Mouse (Mus musculus): ENCODE measurements around the gene Tfap2a. TPM values are rescaled to one million over a fixed set of nuclear protein-coding genes. Genes with fewer than 3 reads are reported as not detected.

Gene Tfap2a
- polyA plus RNA-seq (2015; fragmentation: Nextera tagmentation; extraction: Ambion mirVana): 0.05 and 0.16 TPM in 2 replicates

DNA sequence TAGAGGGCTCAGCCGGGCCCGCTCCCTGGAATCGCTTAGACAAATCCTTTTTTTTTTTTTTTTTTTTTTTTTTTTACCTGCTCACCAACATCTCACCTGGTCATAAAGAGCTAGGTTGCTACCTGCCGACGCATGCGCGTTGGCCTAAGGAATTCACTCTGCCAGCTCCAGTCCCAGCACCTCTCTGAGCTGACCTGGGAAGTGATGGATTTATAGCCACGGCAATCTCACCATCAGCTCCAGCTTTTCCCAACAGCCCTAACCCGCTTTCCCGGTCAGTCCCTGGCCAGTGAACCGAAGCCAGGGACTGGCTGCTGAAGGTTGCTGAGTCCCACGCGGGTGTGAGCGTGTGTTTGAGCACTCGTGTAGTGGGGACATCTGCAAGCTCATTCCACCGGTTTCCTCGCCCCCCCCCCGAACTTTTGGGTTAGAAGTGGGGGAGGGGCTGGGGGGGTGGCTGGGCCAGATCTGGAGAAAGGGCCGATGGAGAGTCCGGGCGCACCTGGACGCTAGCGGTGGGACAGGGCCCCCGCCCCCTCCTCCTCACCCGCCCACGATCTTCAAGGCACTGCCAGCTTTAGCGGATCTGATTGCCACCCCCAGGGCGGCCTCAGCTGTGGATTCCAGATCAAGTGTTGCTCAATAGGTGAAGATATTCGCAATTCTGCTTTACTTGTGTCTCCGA is at the start of gene Tfap2a:
Gene Tfap2a (minus strand): TSS at position 181 of the 685 bp plus-strand sequence.
- Histone ChIP-seq H3K36me3 (ENCODE audit: insufficient read depth, low read length) (no peaks in the 10 kb centered on the region), H3K4me2 (replicated peaks; ENCODE audit: low read depth, low read length) (no peak within 1 kb of the TSS)

DNA sequence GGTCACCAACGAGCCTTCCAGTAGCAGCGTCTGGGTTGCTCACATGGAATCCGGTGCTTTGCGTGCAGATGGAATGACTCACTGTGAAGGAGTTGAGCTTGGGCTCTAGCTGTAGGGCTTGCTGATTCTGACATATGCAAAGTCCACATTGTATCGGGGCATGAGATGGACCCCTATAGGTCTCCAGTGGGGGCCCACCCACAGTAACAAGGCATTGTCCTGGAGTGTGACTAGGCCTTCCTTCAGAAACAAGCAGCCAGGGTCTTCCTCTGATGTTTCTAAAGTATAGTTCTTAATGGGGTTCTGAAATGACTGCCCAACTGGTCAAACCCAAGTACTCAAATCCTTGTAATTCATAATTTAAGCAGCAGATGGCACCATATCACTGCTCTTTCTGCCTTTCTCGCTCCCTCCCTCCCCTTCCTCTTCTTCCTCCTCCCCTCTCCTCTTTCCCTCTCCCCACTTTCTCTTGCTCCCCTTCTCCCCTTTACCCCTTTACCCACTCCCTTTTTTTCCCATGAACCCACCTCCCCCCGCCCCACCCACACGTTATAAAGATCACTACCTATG is 46.1 kb upstream of the Tfap2a start:
- Histone ChIP-seq H3K4me1 (ENCODE audit: insufficient read depth, low read depth, low read length) (no peaks in the 10 kb centered on the region), H3K4me2 (replicated peaks; ENCODE audit: low read depth, low read length) (no peak overlapping the region), H3K27ac (ENCODE audit: low read length) (no peak overlapping the region), H3K9me3 (ENCODE audit: low read length) (no peaks in the 10 kb centered on the region), H3K27me3 (replicated peaks; ENCODE audit: insufficient read depth, low read length) (no peaks in the 10 kb centered on the region), H3K36me3 (ENCODE audit: insufficient read depth, low read length) (no peaks in the 10 kb centered on the region), H3K9ac (replicated peaks; ENCODE audit: low read depth) (no peak overlapping the region), H3K4me3 (ENCODE audit: low read depth, low read length) (no peak overlapping the region)
- ATAC-seq (no peak), DNase-seq (ENCODE audit: low spot score) (peak; percentile 67)
- TF ChIP-seq CTCF (IDR thresholded peaks at IDR 0.05) (peak; percentile 73), EP300 (IDR thresholded peaks at IDR 0.05) (no peak)
- WGBS: 44% methylated on average over 8 of the region's 8 CpGs

More for the DNA sequence above, at the start of gene Tfap2a:
- no peak for DNase-seq (ENCODE audit: low spot score)
- TF ChIP-seq EP300 (IDR thresholded peaks at IDR 0.05) (no peak), CTCF (IDR thresholded peaks at IDR 0.05) (no peak)
- Histone ChIP-seq H3K9me3 (ENCODE audit: low read length) (no peaks in the 10 kb centered on the region), H3K27me3 (replicated peaks; ENCODE audit: insufficient read depth, low read length) (peaks cover 95% of the 10 kb centered on the region), H3K4me1 (ENCODE audit: insufficient read depth, low read depth, low read length) (peaks cover 5% of the 10 kb centered on the region; the same call in 1 of the 2 replicates), H3K4me3 (ENCODE audit: low read depth, low read length) (no peak within 1 kb of the TSS; the same call in 1 of the 2 replicates), H3K9ac (replicated peaks; ENCODE audit: low read depth) (no peak within 1 kb of the TSS), H3K27ac (ENCODE audit: low read length) (no peak within 1 kb of the TSS)
- no peak for ATAC-seq
- WGBS: 2% methylated on average over 30 of the region's 30 CpGs

DNA sequence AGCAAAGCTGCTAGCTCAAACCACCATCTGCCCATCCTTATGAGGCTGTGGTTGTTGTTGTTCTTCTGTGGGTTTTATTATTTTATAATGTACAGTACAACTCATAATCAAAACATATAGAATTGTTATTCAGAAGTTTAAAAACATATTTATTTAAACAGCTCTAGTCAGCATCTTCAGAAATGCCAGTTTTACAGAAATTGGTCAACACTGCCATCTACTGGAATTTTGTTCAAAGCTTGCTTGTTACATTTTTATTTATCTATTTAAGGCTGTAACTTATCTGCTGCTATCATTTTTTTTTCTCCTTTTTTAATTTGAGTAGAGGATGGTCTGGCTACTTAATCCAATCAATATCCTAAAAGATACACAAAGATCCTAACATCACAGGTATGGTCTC is 19.8 kb upstream of the Tfap2a start:
- TF ChIP-seq CTCF (IDR thresholded peaks at IDR 0.05) (peak; percentile 50), EP300 (IDR thresholded peaks at IDR 0.05) (no peak)
- peak; percentile 51 for DNase-seq (ENCODE audit: low spot score)
- Histone ChIP-seq H3K36me3 (ENCODE audit: insufficient read depth, low read length) (no peaks in the 10 kb centered on the region), H3K4me2 (replicated peaks; ENCODE audit: low read depth, low read length) (no peak overlapping the region), H3K9me3 (ENCODE audit: low read length) (no peaks in the 10 kb centered on the region), H3K27me3 (replicated peaks; ENCODE audit: insufficient read depth, low read length) (no peaks in the 10 kb centered on the region), H3K4me1 (ENCODE audit: insufficient read depth, low read depth, low read length) (no peaks in the 10 kb centered on the region), H3K4me3 (ENCODE audit: low read depth, low read length) (no peak overlapping the region), H3K27ac (ENCODE audit: low read length) (no peak overlapping the region), H3K9ac (replicated peaks; ENCODE audit: low read depth) (no peak overlapping the region)
- no peak for ATAC-seq

DNA sequence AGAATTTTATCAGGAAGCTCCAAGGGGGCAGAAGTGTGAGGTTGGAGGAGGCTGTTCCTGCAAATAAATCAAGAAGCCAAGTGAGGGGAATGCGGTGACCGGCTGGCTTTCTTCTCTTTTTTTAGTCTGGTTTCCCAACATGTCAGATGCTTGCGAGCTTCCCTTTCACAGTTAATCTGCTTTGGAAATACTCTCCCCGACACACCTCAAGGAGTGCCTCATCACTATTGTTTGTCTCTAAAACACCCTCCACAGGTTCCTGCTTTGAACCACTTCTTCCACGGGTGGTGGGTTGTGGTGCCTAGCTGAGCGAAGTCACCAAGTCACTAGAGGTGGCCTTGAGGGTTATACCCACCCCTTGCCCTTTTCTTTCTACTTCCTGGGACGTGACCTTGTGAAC is 18.2 kb upstream of the Tfap2a start:
- H3K9me3 ChIP-seq (ENCODE audit: low read length): no peaks in the 10 kb centered on the region
- DNase-seq (ENCODE audit: low spot score): no peak
- H3K4me3 ChIP-seq (ENCODE audit: low read depth, low read length): no peak overlapping the region
- 55% methylated on average over 7 of the region's 7 CpGs for WGBS
- no peak for TF ChIP-seq EP300 (IDR thresholded peaks at IDR 0.05)
- no peak for TF ChIP-seq CTCF (IDR thresholded peaks at IDR 0.05)
- no peak overlapping the region for H3K9ac ChIP-seq (replicated peaks; ENCODE audit: low read depth)
- H3K36me3 ChIP-seq (ENCODE audit: insufficient read depth, low read length): no peaks in the 10 kb centered on the region
- H3K4me2 ChIP-seq (replicated peaks; ENCODE audit: low read depth, low read length): no peak overlapping the region
- no peak for ATAC-seq
- H3K4me1 ChIP-seq (ENCODE audit: insufficient read depth, low read depth, low read length): no peaks in the 10 kb centered on the region
- no peak overlapping the region for H3K27ac ChIP-seq (ENCODE audit: low read length)
- no peaks in the 10 kb centered on the region for H3K27me3 ChIP-seq (replicated peaks; ENCODE audit: insufficient read depth, low read length)

DNA sequence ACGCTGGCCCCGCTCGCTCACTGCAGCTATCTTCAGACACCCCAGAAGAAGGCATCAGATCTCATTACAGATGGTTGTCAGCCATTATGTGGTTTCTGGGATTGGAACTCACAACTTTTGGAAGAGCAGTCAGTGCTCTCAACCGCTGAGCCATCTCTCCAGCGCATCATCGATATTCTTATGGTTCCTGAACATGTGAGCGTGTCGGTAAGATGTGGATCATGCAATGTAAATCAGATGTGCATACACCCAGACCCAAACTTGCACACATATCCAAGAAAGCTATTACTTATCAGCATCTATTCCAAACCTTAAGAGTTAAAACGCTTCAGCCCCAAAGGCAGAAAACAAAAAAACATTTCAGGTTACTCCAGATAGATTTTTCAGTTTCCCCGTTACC is 15.9 kb upstream of the Tfap2a start:
- Histone ChIP-seq H3K4me2 (replicated peaks; ENCODE audit: low read depth, low read length) (no peak overlapping the region), H3K9me3 (ENCODE audit: low read length) (no peaks in the 10 kb centered on the region), H3K27me3 (replicated peaks; ENCODE audit: insufficient read depth, low read length) (no peaks in the 10 kb centered on the region), H3K9ac (replicated peaks; ENCODE audit: low read depth) (no peak overlapping the region), H3K27ac (ENCODE audit: low read length) (no peak overlapping the region), H3K36me3 (ENCODE audit: insufficient read depth, low read length) (no peaks in the 10 kb centered on the region), H3K4me3 (ENCODE audit: low read depth, low read length) (no peak overlapping the region), H3K4me1 (ENCODE audit: insufficient read depth, low read depth, low read length) (no peaks in the 10 kb centered on the region)
- DNase-seq (ENCODE audit: low spot score) (no peak), ATAC-seq (no peak)
- no peak for TF ChIP-seq EP300 (IDR thresholded peaks at IDR 0.05)
- TF ChIP-seq CTCF (IDR thresholded peaks at IDR 0.05): no peak
- WGBS: 87% methylated on average over 10 of the region's 10 CpGs

DNA sequence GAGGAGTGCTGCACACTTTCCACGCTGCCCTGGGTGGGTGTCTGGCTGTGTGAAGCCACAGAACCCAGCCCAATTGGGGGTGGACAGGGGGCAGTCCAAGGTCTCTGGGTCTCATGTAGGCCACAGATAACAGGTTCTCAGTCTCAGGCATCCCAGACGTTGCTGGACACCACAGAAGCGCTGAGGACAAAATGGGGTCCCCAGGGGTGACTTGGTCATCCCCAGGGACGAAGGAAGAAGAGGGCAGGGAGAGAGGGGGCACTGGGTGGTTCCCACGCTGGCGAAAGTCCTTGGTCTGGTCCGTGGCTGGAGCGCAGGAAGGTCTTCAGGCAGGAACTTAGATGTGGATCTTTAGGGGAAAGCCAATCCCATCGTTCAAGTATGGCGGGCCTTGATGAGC is 13.7 kb upstream of the Tfap2a start:
- 84% methylated on average over 10 of the region's 10 CpGs for WGBS
- Histone ChIP-seq H3K4me2 (replicated peaks; ENCODE audit: low read depth, low read length) (no peak overlapping the region), H3K4me3 (ENCODE audit: low read depth, low read length) (no peak overlapping the region), H3K36me3 (ENCODE audit: insufficient read depth, low read length) (no peaks in the 10 kb centered on the region), H3K4me1 (ENCODE audit: insufficient read depth, low read depth, low read length) (no peaks in the 10 kb centered on the region), H3K9me3 (ENCODE audit: low read length) (no peaks in the 10 kb centered on the region), H3K9ac (replicated peaks; ENCODE audit: low read depth) (no peak overlapping the region), H3K27me3 (replicated peaks; ENCODE audit: insufficient read depth, low read length) (no peaks in the 10 kb centered on the region), H3K27ac (ENCODE audit: low read length) (no peak overlapping the region)
- no peak for TF ChIP-seq CTCF (IDR thresholded peaks at IDR 0.05)
- TF ChIP-seq EP300 (IDR thresholded peaks at IDR 0.05): no peak
- ATAC-seq (no peak), DNase-seq (ENCODE audit: low spot score) (no peak)

Data from lung, postnatal 0 days (tissue).